Mouse (Mus musculus): Measurements from ENCODE around the gene Pigr.

Gene Pigr

GRCm38 (mm10) chr1:130826448-130826847 lies at the start of gene Pigr:
Pigr (plus strand) TSS chr1:130826684.
- DNase-seq (ENCODE audit: low read depth, low spot score) = no peak

GRCm38 (mm10) chr1:130779867-130780266 lies 46.6 kb upstream of the Pigr start:
- no peak for DNase-seq (ENCODE audit: low read depth, low spot score)

- DNase-seq (ENCODE audit: low read depth, low spot score) = no peak
Measured at GRCm38 (mm10) chr1:130784054-130784453, 42.4 kb upstream of the Pigr start.

DNA sequence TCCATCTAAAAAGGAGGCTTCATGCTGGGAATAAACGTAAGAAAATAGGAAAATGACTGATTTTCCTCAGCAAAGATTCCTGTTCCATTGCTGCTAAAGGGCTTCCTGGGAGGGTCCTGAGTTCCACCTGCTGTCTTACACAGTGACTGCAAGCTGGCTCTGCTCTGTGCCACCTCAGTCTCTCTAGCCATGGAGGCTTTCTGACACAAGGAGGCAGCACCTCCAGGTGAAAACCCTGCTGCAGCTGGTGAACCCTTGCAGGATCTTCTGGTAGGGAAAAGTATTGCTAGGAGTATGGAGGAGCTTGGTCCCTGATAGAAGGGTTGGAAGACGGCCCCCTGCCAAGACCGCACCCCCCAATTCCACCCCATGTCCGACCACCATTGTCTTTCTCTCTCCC lies 39.5 kb upstream of the Pigr start:
- DNase-seq (ENCODE audit: low read depth, low spot score) = no peak

GRCm38 (mm10) chr1:130789512-130790451 lies 36.7 kb upstream of the Pigr start:
- DNase-seq (ENCODE audit: low read depth, low spot score) = no peak

DNA sequence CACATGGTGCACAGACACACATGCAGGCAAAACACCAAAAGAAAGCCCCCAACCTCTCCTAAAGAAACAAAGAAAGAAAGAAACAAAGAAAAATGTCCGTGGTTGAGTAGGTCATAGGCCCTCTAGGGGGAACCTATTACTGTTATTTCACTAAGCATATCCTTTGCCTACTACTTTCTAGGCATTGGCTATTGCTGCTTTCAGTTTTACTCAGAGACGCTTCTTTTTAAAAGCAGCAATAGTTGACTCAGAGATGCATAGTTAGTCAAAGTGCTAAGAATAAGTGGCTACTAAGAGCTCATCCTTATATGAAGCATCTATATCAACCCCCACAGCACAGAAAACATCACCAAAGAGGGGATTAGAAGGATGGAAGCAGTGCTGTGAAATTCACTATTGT lies 31.2 kb upstream of the Pigr start:
- DNase-seq (ENCODE audit: low read depth, low spot score) = no peak

DNA sequence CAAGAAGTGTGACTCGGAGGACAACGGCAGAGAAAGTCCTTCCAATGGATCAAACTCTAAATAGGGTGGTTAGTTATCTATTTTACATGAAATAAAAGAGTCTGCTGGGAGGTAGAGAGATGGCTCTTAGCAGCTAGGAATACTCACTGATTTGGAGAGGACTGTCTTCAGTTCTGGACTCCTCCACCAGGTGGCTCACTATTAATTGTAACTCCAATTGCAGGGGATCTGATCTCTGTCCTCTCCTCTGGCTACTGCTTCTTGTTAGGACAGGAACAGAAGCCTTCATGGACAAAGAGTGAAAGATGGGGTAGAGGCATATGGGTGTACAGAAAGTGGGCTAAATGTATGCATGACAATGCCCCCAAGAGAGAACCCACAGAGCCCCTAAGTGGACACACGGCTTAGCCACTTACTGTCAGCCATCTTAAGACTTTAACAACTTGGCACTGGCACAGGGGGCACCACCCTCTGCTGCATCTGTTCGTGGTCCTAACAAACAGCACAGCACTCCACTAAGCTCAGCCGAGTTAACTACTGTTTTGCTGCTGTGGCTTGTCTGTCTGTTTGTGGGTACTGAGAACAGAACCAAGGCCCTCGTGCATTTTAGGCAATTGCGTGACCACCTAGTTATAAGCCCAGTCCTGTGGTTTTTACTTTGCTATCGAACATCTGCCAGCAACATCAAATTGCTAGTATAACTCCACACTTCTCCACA lies 29.4 kb upstream of the Pigr start:
- peak; percentile 23 for DNase-seq (ENCODE audit: low read depth, low spot score)

GRCm38 (mm10) chr1:130798037-130798436 lies 28.4 kb upstream of the Pigr start:
- no peak for DNase-seq (ENCODE audit: low read depth, low spot score)

DNA sequence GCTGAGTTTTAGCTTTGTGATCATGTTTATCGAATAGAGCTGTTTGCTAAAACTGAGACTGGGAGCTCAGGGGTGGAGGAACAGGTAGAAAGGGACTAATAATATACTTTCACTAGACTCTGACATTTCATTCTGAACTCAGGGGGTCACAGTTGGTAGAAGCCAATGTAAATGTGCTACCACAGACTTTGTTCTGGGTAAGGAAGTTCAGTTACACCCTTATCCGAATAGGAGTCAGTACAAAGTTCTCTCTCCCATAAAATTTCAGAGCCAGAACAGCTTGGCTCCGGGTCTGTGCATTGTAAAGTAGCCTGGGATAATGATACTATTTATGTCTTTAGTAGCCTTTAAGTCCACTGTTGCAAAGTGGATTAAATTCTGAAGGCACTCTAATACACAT lies 27.9 kb upstream of the Pigr start:
- DNase-seq (ENCODE audit: low read depth, low spot score) = no peak

GRCm38 (mm10) chr1:130799399-130799798 lies 27.1 kb upstream of the Pigr start:
- DNase-seq (ENCODE audit: low read depth, low spot score) = no peak

- DNase-seq (ENCODE audit: low read depth, low spot score) = no peak
Measured at GRCm38 (mm10) chr1:130800602-130801001, 25.9 kb upstream of the Pigr start, which contains the start of gene Fcamr. Fcamr (plus strand) TSS chr1:130800902.

- DNase-seq (ENCODE audit: low read depth, low spot score) = no peak
Measured at GRCm38 (mm10) chr1:130801511-130801910, 25.0 kb upstream of the Pigr start.

- no peak for DNase-seq (ENCODE audit: low read depth, low spot score)
Measured at GRCm38 (mm10) chr1:130802976-130803375, 23.5 kb upstream of the Pigr start.

- DNase-seq (ENCODE audit: low read depth, low spot score) = no peak
Measured at GRCm38 (mm10) chr1:130804279-130804678, 22.2 kb upstream of the Pigr start.

GRCm38 (mm10) chr1:130810906-130811305 lies 15.6 kb upstream of the Pigr start:
- no peak for DNase-seq (ENCODE audit: low read depth, low spot score)

DNA sequence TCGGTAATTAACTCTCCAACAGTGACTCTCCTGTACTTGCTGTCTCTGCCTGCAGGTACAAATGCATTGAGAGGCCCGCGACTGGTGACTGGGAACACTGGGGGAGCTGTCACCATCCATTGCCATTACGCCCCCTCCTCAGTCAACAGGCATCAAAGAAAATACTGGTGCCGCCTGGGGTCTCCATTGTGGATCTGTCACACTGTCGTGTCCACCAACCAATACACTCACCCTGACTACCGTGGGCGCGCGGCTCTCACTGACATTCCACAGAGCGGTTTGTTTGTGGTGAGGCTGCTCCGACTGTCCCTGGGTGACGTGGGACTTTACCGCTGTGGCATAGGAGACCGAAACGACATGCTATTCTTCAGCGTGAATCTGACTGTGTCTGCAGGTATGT lies 15.2 kb upstream of the Pigr start:
- no peak for DNase-seq (ENCODE audit: low read depth, low spot score)

DNA sequence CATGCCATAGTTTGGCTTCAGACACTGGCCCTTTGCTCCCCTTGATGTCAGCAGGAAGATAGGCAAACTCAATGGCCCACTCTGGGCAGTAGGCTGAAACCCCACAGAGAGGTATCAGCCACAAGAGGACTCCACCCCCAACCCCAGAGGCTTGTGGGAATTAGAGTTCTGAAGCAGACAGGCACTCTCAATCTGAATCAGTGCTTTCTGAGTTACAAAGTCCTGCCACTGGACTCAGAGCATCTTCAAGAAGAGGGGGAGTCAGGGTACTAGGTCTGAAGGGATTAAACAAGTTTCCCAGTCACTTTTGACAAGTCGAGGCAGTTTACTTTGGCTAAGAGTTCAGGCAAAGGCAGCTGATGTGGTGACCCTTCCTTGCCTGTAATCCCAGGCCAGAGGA lies 6.7 kb upstream of the Pigr start:
- no peak for DNase-seq (ENCODE audit: low read depth, low spot score)

GRCm38 (mm10) chr1:130820316-130821148 lies 6.0 kb upstream of the Pigr start:
- no peak for DNase-seq (ENCODE audit: low read depth, low spot score)

DNA sequence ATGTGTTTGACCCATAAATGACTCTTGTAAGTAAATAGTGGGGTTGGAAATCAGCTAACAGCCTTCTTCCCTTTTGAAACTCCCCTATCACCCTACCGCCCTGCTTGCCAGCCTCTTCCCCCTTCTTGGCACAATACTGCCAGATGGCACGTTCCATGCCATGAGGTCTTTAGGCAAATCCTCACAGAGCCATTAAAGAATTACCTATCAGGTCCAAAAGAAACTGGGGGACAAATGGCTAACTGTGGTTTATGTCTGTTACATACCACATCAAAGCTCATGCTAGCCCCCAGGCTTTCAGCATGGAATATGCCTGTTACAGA lies 5.4 kb upstream of the Pigr start:
- DNase-seq (ENCODE audit: low read depth, low spot score) = no peak

- DNase-seq (ENCODE audit: low read depth, low spot score) = no peak
Measured at GRCm38 (mm10) chr1:130821911-130822625, 4.4 kb upstream of the Pigr start.

DNA sequence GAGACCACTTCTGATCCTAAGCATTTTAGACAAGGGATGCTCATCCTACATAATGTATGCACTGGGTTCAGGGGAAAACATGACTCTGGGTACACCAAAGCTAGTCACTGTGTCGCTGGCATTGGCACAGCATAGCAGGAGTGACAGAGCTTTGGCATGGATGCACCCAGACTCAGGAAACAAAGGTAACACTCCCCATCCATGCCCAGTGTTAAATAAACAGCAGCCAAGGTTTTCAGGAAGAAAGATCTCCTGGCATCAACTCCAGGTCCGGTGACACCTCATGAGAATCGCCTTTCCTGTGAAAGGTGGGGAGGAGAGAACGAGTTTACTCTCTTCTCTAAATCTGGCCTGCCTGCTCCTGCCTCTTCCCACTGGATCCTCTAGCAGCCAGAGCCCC lies 2.2 kb downstream of the Pigr start:
- DNase-seq (ENCODE audit: low read depth, low spot score) = no peak

Data from retina, postnatal 7 days (tissue).